In the genomic region with DNA sequence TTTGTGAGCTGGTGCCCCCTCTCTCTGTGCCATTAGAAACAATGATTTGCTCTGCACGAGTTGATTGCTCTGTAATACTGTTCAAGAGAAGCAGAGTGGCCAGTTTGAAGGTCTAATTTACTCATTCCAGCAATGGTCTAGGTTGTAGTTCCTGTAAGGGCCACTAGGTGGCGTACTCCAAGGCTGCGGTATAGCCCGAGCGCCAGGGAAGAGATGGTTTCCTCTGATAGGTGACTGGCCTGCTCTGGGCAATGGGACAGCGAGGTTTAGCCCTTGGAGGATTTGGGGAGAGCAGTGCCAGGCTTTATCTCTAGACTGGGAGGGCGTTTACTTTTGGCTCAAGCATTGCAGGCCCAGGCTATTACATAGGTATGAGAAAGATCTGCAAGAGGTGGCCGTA, we compare ENCODE assay signal across 8 mouse cellular contexts.
DNase-seq lines count a peak whose midpoint lies in the region; ATAC-seq and TF ChIP-seq lines count a peak whose summit lies in the region.

No protein-coding gene starts in this region.

- no peak overlapping the region for H3K9ac ChIP-seq in forebrain, postnatal 0 days
- no peak overlapping the region for H3K9ac ChIP-seq in forebrain, embryonic 16.5 days (replicated peaks; ENCODE audit: low read depth, low read length)
- no peak overlapping the region for H3K9ac ChIP-seq in liver, postnatal 0 days (replicated peaks)

- no peak overlapping the region for H3K27ac ChIP-seq in forebrain, postnatal 0 days (ENCODE audit: low read depth, low read length)
- H3K27ac ChIP-seq in forebrain, embryonic 16.5 days (ENCODE audit: low read length): no peak overlapping the region
- no peak overlapping the region for H3K27ac ChIP-seq in liver, postnatal 0 days (ENCODE audit: low read depth)

- H3K36me3 ChIP-seq in forebrain, postnatal 0 days (ENCODE audit: insufficient read depth): no peaks in the 10 kb centered on the region
- no peaks in the 10 kb centered on the region for H3K36me3 ChIP-seq in forebrain, embryonic 16.5 days (ENCODE audit: control insufficient read depth, insufficient read depth)
- no peaks in the 10 kb centered on the region for H3K36me3 ChIP-seq in liver, postnatal 0 days (replicated peaks; ENCODE audit: insufficient read depth, low read length)

- no peak overlapping the region for H3K4me3 ChIP-seq in forebrain, postnatal 0 days (ENCODE audit: low read depth, low read length)
- H3K4me3 ChIP-seq in forebrain, embryonic 16.5 days (replicated peaks; ENCODE audit: low read length): no peak overlapping the region
- no peak overlapping the region for H3K4me3 ChIP-seq in liver, postnatal 0 days (ENCODE audit: low read depth, low read length)

- H3K27me3 ChIP-seq in forebrain, postnatal 0 days (ENCODE audit: insufficient read depth, low read length): no peaks in the 10 kb centered on the region
- 0 out of 2 replicates have a peak, but pooled peaks cover 4% of the 10 kb centered on the region for H3K27me3 ChIP-seq in forebrain, embryonic 16.5 days (replicated peaks; ENCODE audit: control insufficient read depth, insufficient read depth, low read length)
- H3K27me3 ChIP-seq in liver, postnatal 0 days (ENCODE audit: insufficient read depth, low read length): peaks cover 6% of the 10 kb centered on the region

- TF ChIP-seq EP300 in liver, postnatal 0 days (IDR thresholded peaks at IDR 0.05; ENCODE audit: low read depth): no peak

- no peak for ATAC-seq in forebrain, postnatal 0 days
- ATAC-seq in forebrain, embryonic 16.5 days: no peak
- ATAC-seq in erythroblast, adult 5-6 weeks (replicated peaks; ENCODE audit: low FRiP score, poor library complexity, severe bottlenecking): peak; percentile 80
- ATAC-seq in liver, postnatal 0 days: peak; percentile 70

- H3K4me1 ChIP-seq in forebrain, postnatal 0 days (ENCODE audit: insufficient read depth): no peaks in the 10 kb centered on the region
- H3K4me1 ChIP-seq in forebrain, embryonic 16.5 days (replicated peaks; ENCODE audit: control insufficient read depth, insufficient read depth, low read length): 0 out of 2 replicates have a peak, but pooled peaks cover 2% of the 10 kb centered on the region
- no peaks in the 10 kb centered on the region for H3K4me1 ChIP-seq in liver, postnatal 0 days (ENCODE audit: insufficient read depth)

- H3K4me2 ChIP-seq in forebrain, postnatal 0 days (ENCODE audit: low read depth): no peak overlapping the region
- no peak overlapping the region for H3K4me2 ChIP-seq in forebrain, embryonic 16.5 days (ENCODE audit: low read length)
- 0 out of 2 replicates have a peak overlapping the region, but pooled peaks have one; percentile 8 for H3K4me2 ChIP-seq in liver, postnatal 0 days (ENCODE audit: low read depth, low read length)

- H3K9me3 ChIP-seq in forebrain, postnatal 0 days (ENCODE audit: low read length): no peaks in the 10 kb centered on the region
- no peaks in the 10 kb centered on the region for H3K9me3 ChIP-seq in forebrain, embryonic 16.5 days (ENCODE audit: control insufficient read depth, low read length)
- H3K9me3 ChIP-seq in liver, postnatal 0 days (ENCODE audit: low read length): no peaks in the 10 kb centered on the region

- TF ChIP-seq CTCF in forebrain, postnatal 0 days (IDR thresholded peaks at IDR 0.05; ENCODE audit: low read depth): peak; percentile 64
- peak; percentile 95 for TF ChIP-seq CTCF in liver, postnatal 0 days (IDR thresholded peaks at IDR 0.05; ENCODE audit: low read depth)

- DNase-seq in forebrain, postnatal 0 days: no peak
- peak; percentile 30 for DNase-seq in right cerebral cortex, postnatal 14 days
- no peak for DNase-seq in right cerebral cortex, postnatal 36 days (ENCODE audit: low spot score in 2 of 2)
- peak; percentile 78 for DNase-seq in liver, postnatal 0 days
- DNase-seq in spleen, postnatal 4 days (ENCODE audit: low spot score in 2 of 2): peak; percentile 69 to 86
- no peak for DNase-seq in ovary, postnatal 36 days (ENCODE audit: low spot score)

- WGBS in forebrain, postnatal 0 days: 41% methylated on average over 8 of the region's 8 CpGs
- 39% methylated on average over 8 of the region's 8 CpGs for WGBS in forebrain, embryonic 16.5 days
- WGBS in liver, postnatal 0 days (ENCODE audit: insufficient replicate concordance): 24% methylated on average over 8 of the region's 8 CpGs

Comparison
In these comparisons a context has a peak if more than half of its experiments do, and no peak if none do; other contexts are left out.
1. DNase-seq: peak in right cerebral cortex, postnatal 14 days (single experiment), liver, postnatal 0 days (single experiment) and spleen, postnatal 4 days (2 of 2); none in forebrain, postnatal 0 days (single experiment), right cerebral cortex, postnatal 36 days (0 of 2) and ovary, postnatal 36 days (single experiment).
2. ATAC-seq: peak in erythroblast, adult 5-6 weeks (single experiment) and liver, postnatal 0 days (single experiment); none in forebrain, postnatal 0 days (single experiment) and forebrain, embryonic 16.5 days (single experiment).